Comparison of ENCODE assay signal across 11 mouse cellular contexts in genomic region chr15:78796196-78797059, GRCm38 (mm10). TPM values are rescaled to one million over a fixed set of nuclear protein-coding genes. Genes with fewer than 3 reads are reported as not detected.
DNase-seq lines count a peak whose midpoint lies in the region; ATAC-seq and TF ChIP-seq lines count a peak whose summit lies in the region.
"Had no signal": no experiment of that assay in that cellular context is flagged by ENCODE, and none has a peak within 500 bp of the region (broad histone marks: within the 10 kb centered on the region; RNA-seq: fewer than 3 reads in every experiment).

No protein-coding gene starts in this region.

- H3K4me2 ChIP-seq in kidney, embryonic 15.5 days = peak overlapping the region; percentile 38

- no peaks in the 10 kb centered on the region for H3K27me3 ChIP-seq in heart, adult 2 months (ENCODE audit: control insufficient read depth, insufficient read depth, low read length)
- H3K27me3 ChIP-seq in ES-Bruce4 (ENCODE audit: control insufficient read depth, insufficient read depth, low read length, poor library complexity, severe bottlenecking) = no peaks in the 10 kb centered on the region
- H3K27me3 ChIP-seq in kidney, embryonic 15.5 days = peaks cover 71% of the 10 kb centered on the region

- peak overlapping the region; percentile 12 for H3K4me3 ChIP-seq in heart, adult 2 months
- H3K4me3 ChIP-seq in ES-Bruce4 (ENCODE audit: low read depth, low read length) = no peak overlapping the region
- no peak overlapping the region for H3K4me3 ChIP-seq in kidney, embryonic 15.5 days (replicated peaks)

- peak overlapping the region; percentile 57 for H3K27ac ChIP-seq in heart, adult 2 months
- no peak overlapping the region for H3K27ac ChIP-seq in ES-Bruce4 (ENCODE audit: insufficient read depth, low read length)
- peak overlapping the region; percentile 79 for H3K27ac ChIP-seq in kidney, embryonic 15.5 days
- H3K27ac ChIP-seq: liver, embryonic 14.5 days had no signal

- peaks cover 2% of the 10 kb centered on the region for H3K36me3 ChIP-seq in heart, adult 2 months (ENCODE audit: control insufficient read depth, insufficient read depth, low read length)
- H3K36me3 ChIP-seq in ES-Bruce4 (ENCODE audit: control insufficient read depth, insufficient read depth, low read length, poor library complexity, severe bottlenecking) = no peaks in the 10 kb centered on the region
- H3K36me3 ChIP-seq in kidney, embryonic 15.5 days = peaks cover 11% of the 10 kb centered on the region

- no peaks in the 10 kb centered on the region; the same call in 1 of the 2 replicates for H3K79me2 ChIP-seq in heart, adult 2 months (replicated peaks; ENCODE audit: control insufficient read depth, insufficient read depth, low read length)

- TF ChIP-seq POLR2A in heart, adult 2 months (IDR thresholded peaks at IDR 0.05; ENCODE audit: insufficient read depth, low read depth, low read length) = no peak
- TF ChIP-seq POLR2A in ES-Bruce4 (IDR thresholded peaks at IDR 0.05; ENCODE audit: insufficient read depth, low read length) = no peak

- ATAC-seq in kidney, embryonic 15.5 days (replicated peaks; ENCODE audit: low FRiP score) = peak; percentile 81
- ATAC-seq: forebrain, embryonic 16.5 days had no signal

- no peaks in the 10 kb centered on the region for H3K9me3 ChIP-seq in ES-Bruce4 (replicated peaks; ENCODE audit: control insufficient read depth, insufficient read depth, low read length, poor library complexity, severe bottlenecking)
- no peaks in the 10 kb centered on the region for H3K9me3 ChIP-seq in kidney, embryonic 15.5 days (replicated peaks)

- intact Hi-C loops in heart, adult 2 months (cut with DNase I) = no loop called here

- peaks cover 12% of the 10 kb centered on the region for H3K4me1 ChIP-seq in heart, adult 2 months (ENCODE audit: control insufficient read depth, insufficient read depth, low read length)
- H3K4me1 ChIP-seq in ES-Bruce4 (ENCODE audit: control insufficient read depth, insufficient read depth, low read length) = peaks cover 4% of the 10 kb centered on the region
- H3K4me1 ChIP-seq in kidney, embryonic 15.5 days = peaks cover 43% of the 10 kb centered on the region

- 29% methylated on average over 25 of the region's 25 CpGs for WGBS in heart, adult 2 months
- 14% methylated on average over 25 of the region's 25 CpGs for WGBS in kidney, embryonic 15.5 days

- peak; percentile 70 to 77 for DNase-seq in heart, adult 2 months
- DNase-seq in heart, adult 8-10 months (ENCODE audit: low spot score) = no peak
- peak; percentile 70 for DNase-seq in gastrocnemius, postnatal 25 days
- no peak for DNase-seq in layer of hippocampus, adult 8-10 months (ENCODE audit: low spot score in 2 of 2)
- DNase-seq in natural killer cell, adult 2 months (ENCODE audit: low spot score in 2 of 2) = no peak
- no peak for DNase-seq in left cerebral cortex, adult 8-10 months (ENCODE audit: low spot score in 2 of 2)

- no peak for TF ChIP-seq CTCF in heart, adult 2 months (IDR thresholded peaks at IDR 0.05)
- TF ChIP-seq CTCF in ES-Bruce4 (IDR thresholded peaks at IDR 0.05; ENCODE audit: low read depth, low read length) = no peak

- TF ChIP-seq EP300 in heart, adult 2 months (IDR thresholded peaks at IDR 0.05; ENCODE audit: insufficient read depth, low read depth, low read length) = no peak
- TF ChIP-seq EP300 in ES-Bruce4 (IDR thresholded peaks at IDR 0.05; ENCODE audit: insufficient read depth, low read depth, low read length) = peak; percentile 77; the same call in 1 of the 2 replicates

- peak overlapping the region; percentile 10; the same call in 1 of the 2 replicates for H3K9ac ChIP-seq in heart, adult 2 months (ENCODE audit: low read depth, low read length)
- H3K9ac ChIP-seq in ES-Bruce4 (ENCODE audit: low read depth, poor library complexity, severe bottlenecking) = no peak overlapping the region
- H3K9ac ChIP-seq in kidney, embryonic 15.5 days = no peak overlapping the region
- H3K9ac ChIP-seq: liver, embryonic 14.5 days had no signal

RNA-seq across cellular contexts. Expression of gene Card10, which starts 6.4 kb away (rescaled TPM):
- 10 to 100 TPM; 15.0 to 17.0 TPM for total RNA-seq in heart, adult 2 months (2021)
- polyA plus RNA-seq in heart, adult 2 months (2012; rRNA removed) = 22.3 and 28.5 TPM in 2 replicates
- 10 to 100 TPM; 14.3 to 16.1 (median 15.2) TPM for total RNA-seq in heart, adult 8-10 months (2022)
- polyA plus RNA-seq in ES-Bruce4 (2011; ENCODE audit: insufficient read depth, insufficient read length, low read depth, missing spikeins) = 19.6 and 21.5 TPM in 2 replicates
- total RNA-seq in gastrocnemius, postnatal 25 days (2021) = 1 to 10 TPM; 6.4 to 7.8 TPM
- 9.1 and 9.5 TPM in 2 replicates for polyA plus RNA-seq in kidney, embryonic 15.5 days (2015; fragmentation: Nextera tagmentation; extraction: Ambion mirVana)
- 1 to 10 TPM; 6.6 to 8.2 (median 6.9) TPM for total RNA-seq in layer of hippocampus, adult 8-10 months (2022)
- total RNA-seq in left cerebral cortex, adult 8-10 months (2022) = 1 to 10 TPM; 4.9 to 5.4 (median 5.0) TPM

RNA-seq across cellular contexts. Expression of gene Mfng, which starts 23.2 kb away (rescaled TPM):
- total RNA-seq in heart, adult 2 months (2021) = 10 to 100 TPM; 11.1 to 11.6 TPM
- polyA plus RNA-seq in heart, adult 2 months (2012; rRNA removed) = 15.0 and 19.1 TPM in 2 replicates
- 10 to 100 TPM in 1 of 4 experiments, 1 to 10 TPM in 3; 7.5 to 11.4 (median 9.5) TPM for total RNA-seq in heart, adult 8-10 months (2022)
- polyA plus RNA-seq in ES-Bruce4 (2011; ENCODE audit: insufficient read depth, insufficient read length, low read depth, missing spikeins) = 4.4 and 5.2 TPM in 2 replicates
- total RNA-seq in gastrocnemius, postnatal 25 days (2021) = 1 to 10 TPM; 2.4 to 6.4 TPM
- polyA plus RNA-seq in kidney, embryonic 15.5 days (2015; fragmentation: Nextera tagmentation; extraction: Ambion mirVana) = 25.4 and 25.6 TPM in 2 replicates
- 10 to 100 TPM in 1 of 4 experiments, 1 to 10 TPM in 3; 6.5 to 11.2 (median 8.1) TPM for total RNA-seq in layer of hippocampus, adult 8-10 months (2022)
- total RNA-seq in left cerebral cortex, adult 8-10 months (2022) = 1 to 10 TPM; 4.2 to 8.9 (median 6.4) TPM

RNA-seq across cellular contexts. Expression of gene Cdc42ep1, which starts 46.0 kb away (rescaled TPM):
- total RNA-seq in heart, adult 2 months (2021) = 10 to 100 TPM; 30.8 to 37.1 TPM
- polyA plus RNA-seq in heart, adult 2 months (2012; rRNA removed) = 62.3 and 71.8 TPM in 2 replicates
- total RNA-seq in heart, adult 8-10 months (2022) = 10 to 100 TPM; 30.5 to 40.3 (median 39.1) TPM
- 9.2 and 10.5 TPM in 2 replicates for polyA plus RNA-seq in ES-Bruce4 (2011; ENCODE audit: insufficient read depth, insufficient read length, low read depth, missing spikeins)
- total RNA-seq in gastrocnemius, postnatal 25 days (2021) = 10 to 100 TPM in 1 of 2 experiments, 1 to 10 TPM in 1; 9.3 to 10.5 TPM
- 46.2 and 51.1 TPM in 2 replicates for polyA plus RNA-seq in kidney, embryonic 15.5 days (2015; fragmentation: Nextera tagmentation; extraction: Ambion mirVana)
- total RNA-seq in layer of hippocampus, adult 8-10 months (2022) = 10 to 100 TPM; 14.5 to 18.7 (median 16.2) TPM
- 10 to 100 TPM; 16.8 to 22.9 (median 20.1) TPM for total RNA-seq in left cerebral cortex, adult 8-10 months (2022)
- total RNA-seq: CH12.LX had no signal

RNA-seq across cellular contexts. Expression of gene Lgals2, which starts 58.9 kb away (rescaled TPM):
- total RNA-seq in heart, adult 2 months (2021) = not detected
- polyA plus RNA-seq in heart, adult 2 months (2012; rRNA removed) = 0.59 and 1.5 TPM in 2 replicates
- under 1 TPM in 1 of 4 experiments, not detected in 3; 0.65 TPM for total RNA-seq in heart, adult 8-10 months (2022)
- polyA plus RNA-seq in ES-Bruce4 (2011; ENCODE audit: insufficient read depth, insufficient read length, low read depth, missing spikeins) = 2.4 TPM in 1 of 2 replicates, not detected in the other
- not detected for total RNA-seq in gastrocnemius, postnatal 25 days (2021)
- polyA plus RNA-seq in kidney, embryonic 15.5 days (2015; fragmentation: Nextera tagmentation; extraction: Ambion mirVana) = 0.60 and 1.8 TPM in 2 replicates
- total RNA-seq in layer of hippocampus, adult 8-10 months (2022) = not detected
- not detected for total RNA-seq in left cerebral cortex, adult 8-10 months (2022)
- total RNA-seq: CH12.LX had no signal
- polyA plus RNA-seq: forebrain, embryonic 16.5 days had no signal

Comparison
In these comparisons a context has a peak if more than half of its experiments do, and no peak if none do; other contexts are left out.
1. DNase-seq: peak in heart, adult 2 months (2 of 2) and gastrocnemius, postnatal 25 days (single experiment); none in heart, adult 8-10 months (single experiment), layer of hippocampus, adult 8-10 months (0 of 2), natural killer cell, adult 2 months (0 of 2) and left cerebral cortex, adult 8-10 months (0 of 2).